Mouse (Mus musculus) embryonic facial prominence, embryonic 12.5 days (tissue): Measurements from ENCODE around the gene Ddr1. TPM values are rescaled to one million over a fixed set of nuclear protein-coding genes. Genes with fewer than 3 reads are reported as not detected.

ENCODE experiments used
- ATAC-seq: fragments of 200-750 bp; cut with Nextera tagmentation; 2 replicates; pipeline ENCODE4 v1.8.0; 2017; ENCODE audit not compliant: insufficient number of reproducible peaks, insufficient read depth, low FRiP score, low TSS enrichment
- H3K27ac ChIP-seq: fragments of 300-500 bp; sonication (generic); 2 replicates; pipeline ENCODE4 v1.5.1; 2016; ENCODE audit warnings: mild to moderate bottlenecking
- H3K27me3 ChIP-seq: fragments of 300-500 bp; sonication (generic); 2 replicates; pipeline ENCODE4 v1.6.1; 2016; ENCODE audit warnings: mild to moderate bottlenecking, moderate library complexity
- H3K36me3 ChIP-seq: fragments of 300-500 bp; sonication (generic); 2 replicates; pipeline ENCODE4 v1.6.1; 2016; ENCODE audit warnings: mild to moderate bottlenecking
- H3K4me1 ChIP-seq: fragments of 300-500 bp; sonication (generic); 2 replicates; pipeline ENCODE4 v1.6.1; 2016
- H3K4me2 ChIP-seq: fragments of 300-500 bp; sonication (generic); replicated peaks from 2 replicates; pipeline ENCODE4 v1.6.1; 2016; ENCODE audit warnings: mild to moderate bottlenecking, moderate library complexity
- H3K4me3 ChIP-seq: fragments of 300-500 bp; sonication (generic); 2 replicates; pipeline ENCODE4 v1.5.1; 2016; ENCODE audit warnings: mild to moderate bottlenecking
- H3K9ac ChIP-seq: fragments of 300-500 bp; sonication (generic); 2 replicates; pipeline ENCODE4 v1.6.1; 2016; ENCODE audit warnings: mild to moderate bottlenecking, moderate library complexity
- H3K9me3 ChIP-seq: fragments of 300-500 bp; sonication (generic); 2 replicates; pipeline ENCODE4 v1.6.1; 2016; ENCODE audit warnings: mild to moderate bottlenecking, moderate library complexity
- WGBS: fragments of 180-500 bp; shearing (Covaris S2); methylation state at CpG from one replicate; pipeline ENCODE4 v1.1.7; 2016; 5-methylcytosine and 5-hydroxymethylcytosine counted together
- polyA plus RNA-seq: library from polyadenylated mRNA; unstranded; fragments of >200 nt; fragmentation: Nextera tagmentation; extraction: Ambion mirVana; gene quantifications from 2 replicates; pipeline ENCODE4 v1.2.1, GENCODE M21; 2016

Ddr1 gene
- polyA plus RNA-seq, 1 experiment from 2014 or later: 62.6 TPM

DNA sequence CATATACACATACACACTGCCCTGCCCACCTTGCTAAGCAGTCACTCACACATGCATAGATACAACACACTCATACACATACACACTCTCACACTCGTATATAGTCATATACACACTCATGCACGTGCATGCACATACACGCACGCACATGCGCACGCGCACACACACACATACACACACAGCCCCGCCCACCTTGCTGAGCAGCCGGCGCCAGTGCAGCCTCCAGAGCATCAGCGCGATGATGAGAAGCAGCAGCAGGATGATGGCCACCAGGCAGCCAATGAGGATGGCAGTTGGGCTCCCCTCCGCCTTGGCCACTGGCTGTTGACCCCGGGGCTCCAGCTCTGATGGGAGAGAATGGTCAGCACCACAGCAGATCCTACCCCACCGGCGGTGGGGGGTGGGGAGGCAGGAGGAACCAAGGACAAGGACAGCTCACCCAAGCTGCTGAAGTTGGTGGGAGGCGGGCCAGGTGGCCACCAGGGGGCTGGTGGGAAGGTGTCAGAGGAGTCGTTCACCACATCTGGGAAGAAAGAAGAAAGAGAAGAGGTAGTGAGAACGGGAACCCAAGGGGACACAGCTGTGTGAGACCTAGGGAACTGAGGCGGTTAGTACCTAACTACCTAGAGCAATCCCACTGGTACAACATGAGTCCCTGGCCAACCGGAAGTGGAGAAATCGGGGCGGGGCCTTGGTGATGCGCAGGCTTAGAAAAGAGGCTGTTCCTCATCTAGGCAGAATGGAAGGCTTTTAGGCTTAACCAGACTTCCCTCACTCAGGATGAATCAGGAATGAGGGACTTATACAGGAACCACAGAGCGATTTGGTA, 15.9 kb downstream of the Ddr1 start:
- H3K36me3 ChIP-seq: peaks cover 94% of the 10 kb centered on the region
- WGBS: 89% methylated on average over 25 of the region's 25 CpGs
- no peaks in the 10 kb centered on the region for H3K4me1 ChIP-seq
- no peak for ATAC-seq
- no peaks in the 10 kb centered on the region for H3K9me3 ChIP-seq
- H3K9ac ChIP-seq: no peak overlapping the region
- H3K27me3 ChIP-seq: 0 out of 2 replicates have a peak, but pooled peaks cover 4% of the 10 kb centered on the region
- no peak overlapping the region for H3K27ac ChIP-seq
- no peak overlapping the region for H3K4me3 ChIP-seq
- H3K4me2 ChIP-seq: no peak overlapping the region

DNA sequence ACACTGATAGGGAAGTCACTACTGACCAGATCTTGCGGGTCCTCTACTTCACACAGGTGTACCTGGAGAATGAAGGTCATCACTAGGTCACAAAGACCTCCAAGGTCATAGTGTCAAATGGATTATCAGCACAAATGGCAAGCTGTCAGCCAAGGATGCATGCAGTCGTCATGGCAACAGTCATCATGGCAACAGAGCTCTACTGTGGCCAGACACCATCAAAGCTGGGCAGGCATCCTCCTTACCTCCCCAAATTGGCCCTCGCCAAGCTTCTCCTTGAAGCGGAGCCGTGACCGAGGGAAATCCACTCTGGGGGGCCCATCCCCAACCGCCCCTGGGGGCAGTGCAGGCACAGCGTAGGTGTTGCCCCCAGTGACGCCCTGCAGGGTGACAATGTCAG, 19.4 kb downstream of the Ddr1 start:
- H3K36me3 ChIP-seq: peaks cover 82% of the 10 kb centered on the region
- ATAC-seq: no peak
- H3K27me3 ChIP-seq: 0 out of 2 replicates have a peak, but pooled peaks cover 4% of the 10 kb centered on the region
- no peak overlapping the region for H3K4me2 ChIP-seq
- no peaks in the 10 kb centered on the region for H3K4me1 ChIP-seq
- H3K9me3 ChIP-seq: no peaks in the 10 kb centered on the region
- H3K4me3 ChIP-seq: no peak overlapping the region
- H3K9ac ChIP-seq: no peak overlapping the region
- WGBS: 80% methylated on average over 9 of the region's 9 CpGs
- H3K27ac ChIP-seq: no peak overlapping the region

DNA sequence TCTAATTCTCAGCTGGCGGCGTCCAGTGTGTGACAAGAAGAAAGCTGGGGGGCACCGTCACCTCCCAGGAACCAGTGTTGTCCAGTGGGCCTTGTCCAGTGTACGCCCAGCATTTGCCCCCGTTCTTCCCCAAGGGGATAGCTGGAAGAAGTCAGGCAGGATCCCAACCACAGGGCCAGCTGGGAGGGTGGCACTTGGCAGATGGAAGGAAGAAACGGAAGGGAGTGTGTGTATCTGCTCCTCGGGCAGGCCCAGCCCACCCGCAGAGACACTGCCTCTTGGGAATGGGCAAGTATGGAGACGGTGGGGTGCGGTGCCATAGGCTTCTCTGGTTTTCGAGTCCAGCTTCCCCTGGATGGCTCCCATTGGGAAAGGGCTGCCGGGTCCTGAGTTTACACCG, 22.4 kb downstream of the Ddr1 start:
- no peaks in the 10 kb centered on the region for H3K4me1 ChIP-seq
- H3K27ac ChIP-seq: no peak overlapping the region
- WGBS: 85% methylated on average over 13 of the region's 13 CpGs
- H3K9ac ChIP-seq: no peak overlapping the region
- ATAC-seq: no peak
- no peak overlapping the region for H3K4me2 ChIP-seq
- no peak overlapping the region for H3K4me3 ChIP-seq
- peaks cover 52% of the 10 kb centered on the region for H3K36me3 ChIP-seq
- H3K9me3 ChIP-seq: no peaks in the 10 kb centered on the region
- H3K27me3 ChIP-seq: 0 out of 2 replicates have a peak, but pooled peaks cover 4% of the 10 kb centered on the region

DNA sequence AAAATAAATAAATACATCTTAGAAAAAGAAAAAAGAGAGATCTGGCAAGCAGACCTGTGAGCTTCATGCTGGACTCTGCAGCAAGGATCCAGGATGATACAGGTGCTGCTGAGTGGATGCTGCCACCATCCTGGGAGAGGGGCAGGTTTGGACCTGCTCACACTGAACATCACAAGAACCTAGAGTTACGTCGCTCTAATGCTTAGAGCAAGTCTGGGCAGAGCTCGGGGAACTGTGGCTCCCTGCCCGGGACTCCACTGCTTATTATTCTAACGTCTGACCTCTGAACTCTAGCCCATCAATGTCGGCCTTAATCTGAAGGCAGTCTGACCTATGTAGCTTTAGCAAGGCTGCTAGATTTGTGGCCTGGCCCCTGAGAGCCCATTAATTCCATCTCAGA, 23.8 kb downstream of the Ddr1 start:
- 24% methylated on average over 6 of the region's 6 CpGs for WGBS

DNA sequence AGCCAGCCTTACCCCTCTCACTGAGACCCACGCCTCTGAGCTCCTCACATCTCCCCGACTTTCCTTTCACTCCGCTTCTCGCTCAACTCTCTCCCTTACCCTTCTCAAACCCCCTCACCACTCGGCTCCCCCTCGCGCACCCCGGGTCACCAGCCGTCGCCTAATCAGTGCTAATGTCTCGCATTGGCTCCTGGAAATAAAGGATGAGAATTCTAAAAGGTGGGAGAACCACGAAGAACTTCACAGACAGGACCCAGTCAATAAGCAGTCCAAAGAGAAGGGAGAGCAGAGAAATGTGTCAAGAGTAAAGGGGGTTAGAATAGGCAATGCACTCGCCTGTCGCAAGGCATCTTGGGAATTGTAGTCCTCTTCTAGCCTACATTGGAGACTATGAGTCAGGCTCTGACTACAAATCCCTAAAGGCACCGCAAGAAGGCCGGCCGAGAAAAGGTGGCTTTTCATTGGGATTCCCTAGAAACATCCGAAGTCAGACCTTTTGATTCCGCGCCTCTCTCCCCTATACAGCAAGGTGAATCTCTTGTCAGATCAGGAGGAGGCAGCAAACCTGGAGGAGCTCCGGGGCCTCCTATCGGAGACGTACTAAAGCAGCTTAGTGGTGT, 30.9 kb downstream of the Ddr1 start, which contains the start of gene Gtf2h4:
Gene Gtf2h4 (minus strand): TSS at position 324 of the 620 bp plus-strand sequence.
- H3K4me1 ChIP-seq: peaks cover 6% of the 10 kb centered on the region; the same call in 1 of the 2 replicates
- peak within 1 kb of the TSS; percentile 83 for H3K4me3 ChIP-seq
- H3K9me3 ChIP-seq: no peaks in the 10 kb centered on the region
- H3K27ac ChIP-seq: no peak within 1 kb of the TSS
- H3K9ac ChIP-seq: peak within 1 kb of the TSS; percentile 81
- peak within 1 kb of the TSS; percentile 71 for H3K4me2 ChIP-seq
- H3K36me3 ChIP-seq: peaks cover 19% of the 10 kb centered on the region
- ATAC-seq: peak; percentile 91
- WGBS: 2% methylated on average over 23 of the region's 23 CpGs
- H3K27me3 ChIP-seq: no peaks in the 10 kb centered on the region

More for the DNA sequence above, 23.8 kb downstream of the Ddr1 start:
- peaks cover 38% of the 10 kb centered on the region for H3K36me3 ChIP-seq
- H3K4me3 ChIP-seq: no peak overlapping the region
- H3K27ac ChIP-seq: no peak overlapping the region
- H3K4me1 ChIP-seq: no peaks in the 10 kb centered on the region
- H3K9ac ChIP-seq: no peak overlapping the region
- no peak overlapping the region for H3K4me2 ChIP-seq
- H3K9me3 ChIP-seq: no peaks in the 10 kb centered on the region
- no peaks in the 10 kb centered on the region for H3K27me3 ChIP-seq
- ATAC-seq: no peak

DNA sequence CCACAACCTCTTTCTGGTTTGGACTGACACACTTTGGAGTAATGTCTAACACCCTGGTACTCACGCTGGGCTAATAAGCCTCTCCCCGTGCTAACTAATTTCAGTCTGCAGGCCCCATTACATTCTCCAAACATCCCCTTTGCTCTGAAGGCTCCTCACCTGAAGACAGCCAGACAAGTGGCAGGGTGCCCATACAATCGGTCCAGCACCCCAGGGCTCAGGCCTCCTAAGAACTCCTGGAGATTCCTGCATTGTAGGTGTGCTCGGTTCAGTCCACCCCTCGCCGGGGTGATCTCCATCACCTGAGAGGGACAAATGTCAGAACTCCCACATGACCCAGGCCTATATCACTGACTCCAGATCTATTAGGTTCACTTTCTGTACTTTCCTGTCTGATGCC, 31.9 kb downstream of the Ddr1 start:
- Histone ChIP-seq H3K27ac (no peak overlapping the region), H3K4me1 (peaks cover 10% of the 10 kb centered on the region), H3K4me2 (peak overlapping the region; percentile 71), H3K4me3 (peak overlapping the region; percentile 83; the same call in 1 of the 2 replicates), H3K9me3 (no peaks in the 10 kb centered on the region), H3K27me3 (no peaks in the 10 kb centered on the region), H3K9ac (peak overlapping the region; percentile 81; the same call in 1 of the 2 replicates), H3K36me3 (peaks cover 19% of the 10 kb centered on the region)
- WGBS: 88% methylated on average over 6 of the region's 6 CpGs
- ATAC-seq: no peak

DNA sequence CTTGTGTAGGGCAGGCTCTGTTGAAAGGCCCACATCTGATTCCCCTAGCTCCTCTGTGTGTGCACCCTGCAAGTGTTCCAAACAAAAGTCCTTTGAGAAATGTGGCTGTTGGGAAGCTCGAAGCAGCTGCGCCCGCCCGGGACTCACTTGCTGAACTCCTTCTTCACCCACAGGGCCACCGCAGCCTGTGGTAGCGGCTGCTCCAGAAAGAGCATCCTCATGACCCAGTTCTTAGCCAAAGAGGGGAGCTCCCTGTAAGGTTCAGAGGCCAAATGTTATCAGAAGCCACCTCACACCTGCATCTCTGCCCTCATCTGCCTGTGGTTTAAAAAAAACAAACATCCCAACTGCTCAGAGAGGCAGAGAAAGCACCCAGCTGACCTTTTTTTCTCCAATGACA, 32.6 kb downstream of the Ddr1 start:
- H3K9ac ChIP-seq: no peak overlapping the region
- H3K4me1 ChIP-seq: peaks cover 10% of the 10 kb centered on the region
- 86% methylated on average over 6 of the region's 6 CpGs for WGBS
- no peak overlapping the region for H3K4me3 ChIP-seq
- no peak overlapping the region for H3K4me2 ChIP-seq
- H3K9me3 ChIP-seq: no peaks in the 10 kb centered on the region
- no peaks in the 10 kb centered on the region for H3K27me3 ChIP-seq
- peaks cover 19% of the 10 kb centered on the region for H3K36me3 ChIP-seq
- H3K27ac ChIP-seq: no peak overlapping the region
- no peak for ATAC-seq

DNA sequence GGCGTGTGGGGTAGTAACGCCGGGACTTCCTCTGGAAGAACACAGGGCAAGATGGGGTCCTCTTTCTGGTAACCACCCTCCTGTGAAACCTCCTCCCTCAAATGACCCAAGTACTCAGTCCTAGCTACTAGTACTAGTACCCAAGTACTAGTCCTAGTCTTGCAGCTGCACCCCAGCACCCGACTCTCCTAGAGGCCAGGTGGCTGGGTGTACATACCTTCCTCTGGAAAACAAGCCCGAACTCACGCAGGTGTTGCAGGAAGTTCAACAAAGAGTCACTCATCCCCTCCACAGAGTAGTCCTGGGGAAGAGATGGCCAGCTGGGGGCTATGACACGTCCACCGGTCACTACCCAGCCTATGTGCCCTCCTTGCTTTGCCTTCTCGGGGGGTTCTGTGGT, 34.7 kb downstream of the Ddr1 start:
- no peak for ATAC-seq
- 91% methylated on average over 9 of the region's 9 CpGs for WGBS
- Histone ChIP-seq H3K27ac (no peak overlapping the region), H3K4me2 (no peak overlapping the region), H3K9ac (no peak overlapping the region), H3K27me3 (no peaks in the 10 kb centered on the region), H3K9me3 (no peaks in the 10 kb centered on the region), H3K4me1 (peaks cover 22% of the 10 kb centered on the region), H3K4me3 (no peak overlapping the region), H3K36me3 (peaks cover 22% of the 10 kb centered on the region)

DNA sequence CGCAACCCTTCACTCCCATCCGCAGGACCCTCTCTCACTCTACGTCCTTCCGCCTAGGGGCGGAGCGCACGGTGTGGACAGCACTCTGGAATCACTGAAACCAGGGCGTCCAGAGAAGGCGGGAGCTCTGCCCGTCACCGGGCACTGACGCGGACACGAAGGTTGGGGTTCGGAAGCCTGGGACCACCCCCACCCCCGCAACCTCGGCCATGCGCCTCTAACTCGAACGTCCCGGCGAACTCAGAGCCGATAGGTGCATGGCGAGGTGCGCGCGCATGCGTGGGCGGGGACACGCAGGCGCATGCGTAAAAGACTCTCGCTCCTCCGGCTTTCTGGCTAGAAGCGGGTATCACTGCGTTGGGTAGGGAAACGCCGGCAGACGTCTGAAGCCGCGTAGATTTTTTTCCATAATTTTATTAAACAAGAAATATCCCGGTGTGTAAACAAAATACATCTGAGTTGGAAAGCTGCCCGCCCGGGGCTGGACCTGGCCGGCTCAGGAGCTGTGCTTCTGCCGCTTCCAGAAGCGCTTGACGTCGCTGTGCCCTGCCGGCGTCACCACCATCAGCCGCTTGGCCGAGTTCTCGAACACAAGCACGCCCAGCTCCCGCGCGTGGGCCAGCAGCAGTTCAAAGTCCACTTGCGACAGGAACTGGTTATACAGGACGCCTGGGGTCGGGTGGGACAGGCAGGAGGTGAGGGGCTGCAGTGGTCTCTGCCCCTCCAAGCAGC, 36.9 kb downstream of the Ddr1 start, which contains the start of gene Vars2:
Gene Vars2 (minus strand): TSS at position 259 of the 732 bp plus-strand sequence.
- Histone ChIP-seq H3K36me3 (peaks cover 38% of the 10 kb centered on the region), H3K4me2 (peak within 1 kb of the TSS; percentile 89), H3K27ac (peak within 1 kb of the TSS; percentile 85), H3K9me3 (no peaks in the 10 kb centered on the region), H3K27me3 (no peaks in the 10 kb centered on the region), H3K9ac (peak within 1 kb of the TSS; percentile 90), H3K4me3 (peak within 1 kb of the TSS; percentile 72), H3K4me1 (peaks cover 16% of the 10 kb centered on the region)
- peak; percentile 84 for ATAC-seq
- WGBS: 0% methylated on average over 61 of the region's 61 CpGs

DNA sequence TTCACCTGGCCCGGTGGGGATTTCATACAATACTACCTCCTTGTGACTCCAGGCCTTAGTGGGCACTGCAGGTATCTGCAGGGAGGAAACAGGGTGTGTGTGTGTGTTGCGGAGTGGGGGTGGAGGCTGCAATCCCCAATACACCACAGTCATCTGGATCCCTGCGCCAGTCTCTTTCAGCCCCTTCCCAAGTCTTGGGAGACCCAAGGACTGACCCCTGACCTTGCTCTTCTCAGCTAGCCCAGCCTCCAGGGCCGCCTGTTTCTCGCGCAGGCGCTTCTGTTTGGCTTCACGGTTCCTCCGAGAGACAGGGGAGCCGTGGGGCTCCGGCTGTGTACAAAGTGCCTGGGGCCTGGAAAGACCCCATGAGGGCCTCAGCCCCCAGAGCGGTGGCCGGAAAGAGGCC, 37.6 kb downstream of the Ddr1 start:
- peak overlapping the region; percentile 89 for H3K4me2 ChIP-seq
- WGBS: 2% methylated on average over 13 of the region's 13 CpGs
- H3K27ac ChIP-seq: peak overlapping the region; percentile 85
- H3K36me3 ChIP-seq: peaks cover 41% of the 10 kb centered on the region
- peak; percentile 32 for ATAC-seq
- H3K4me3 ChIP-seq: peak overlapping the region; percentile 72
- peak overlapping the region; percentile 90 for H3K9ac ChIP-seq
- H3K4me1 ChIP-seq: peaks cover 16% of the 10 kb centered on the region
- no peaks in the 10 kb centered on the region for H3K9me3 ChIP-seq
- H3K27me3 ChIP-seq: no peaks in the 10 kb centered on the region

DNA sequence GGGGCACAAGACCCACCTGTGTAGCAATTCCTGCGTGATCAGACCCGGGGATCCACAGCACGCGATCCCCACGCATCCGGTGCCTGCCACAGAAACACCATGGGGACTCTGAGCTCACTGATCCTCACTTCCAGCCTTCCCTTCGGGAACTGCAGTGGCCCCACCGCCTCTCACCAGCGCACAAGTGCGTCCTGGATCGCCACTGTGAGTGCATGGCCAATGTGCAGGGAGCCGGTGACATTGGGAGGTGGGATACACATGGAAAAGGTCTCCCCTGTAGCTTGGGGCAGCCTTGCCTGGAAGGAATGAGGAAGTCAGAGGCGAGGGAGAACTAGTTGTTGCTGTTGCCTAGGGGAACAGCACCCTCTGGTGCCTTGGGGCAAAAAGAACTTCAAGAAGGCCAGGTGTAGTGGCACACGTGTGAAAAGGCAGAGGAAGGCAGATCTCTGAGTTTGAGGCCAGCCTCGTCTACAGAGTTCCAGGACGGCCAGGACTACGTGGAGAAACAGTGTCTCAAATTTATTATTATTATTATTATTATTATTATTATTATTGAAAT, 38.4 kb downstream of the Ddr1 start:
- no peak overlapping the region; the same call in 1 of the 2 replicates for H3K27ac ChIP-seq
- peaks cover 46% of the 10 kb centered on the region for H3K36me3 ChIP-seq
- no peak overlapping the region for H3K4me3 ChIP-seq
- WGBS: 78% methylated on average over 17 of the region's 17 CpGs
- ATAC-seq: no peak
- peaks cover 16% of the 10 kb centered on the region for H3K4me1 ChIP-seq
- H3K9ac ChIP-seq: peak overlapping the region; percentile 29; the same call in 1 of the 2 replicates
- peak overlapping the region; percentile 89 for H3K4me2 ChIP-seq
- no peaks in the 10 kb centered on the region for H3K9me3 ChIP-seq
- no peaks in the 10 kb centered on the region for H3K27me3 ChIP-seq
